Mouse (Mus musculus): ENCODE measurements around the gene Lgi1.

The Lgi1 gene

GRCm38 (mm10) chr19:38327002-38327401 is 62.7 kb downstream of the Lgi1 start:
- no peak for DNase-seq (ENCODE audit: low read depth)

GRCm38 (mm10) chr19:38328010-38328409 is 63.7 kb downstream of the Lgi1 start:
- no peak for DNase-seq (ENCODE audit: low read depth)

GRCm38 (mm10) chr19:38329257-38329656 is 64.9 kb downstream of the Lgi1 start:
- DNase-seq (ENCODE audit: low read depth): no peak

- DNase-seq (ENCODE audit: low read depth): no peak
Measured at GRCm38 (mm10) chr19:38331072-38331471, 66.7 kb downstream of the Lgi1 start.

GRCm38 (mm10) chr19:38332245-38332644 is 67.9 kb downstream of the Lgi1 start:
- no peak for DNase-seq (ENCODE audit: low read depth)

GRCm38 (mm10) chr19:38332820-38333219 is 68.5 kb downstream of the Lgi1 start:
- no peak for DNase-seq (ENCODE audit: low read depth)

- DNase-seq (ENCODE audit: low read depth): no peak
Measured at GRCm38 (mm10) chr19:38336553-38336952, 72.2 kb downstream of the Lgi1 start.

GRCm38 (mm10) chr19:38337332-38337731 is 73.0 kb downstream of the Lgi1 start:
- DNase-seq (ENCODE audit: low read depth): no peak

- DNase-seq (ENCODE audit: low read depth): no peak
Measured at GRCm38 (mm10) chr19:38339734-38340133, 75.4 kb downstream of the Lgi1 start.

- DNase-seq (ENCODE audit: low read depth): no peak
Measured at GRCm38 (mm10) chr19:38343246-38343645, 78.9 kb downstream of the Lgi1 start.

- DNase-seq (ENCODE audit: low read depth): no peak
Measured at GRCm38 (mm10) chr19:38348271-38349012, 84.1 kb downstream of the Lgi1 start.

- no peak for DNase-seq (ENCODE audit: low read depth)
Measured at GRCm38 (mm10) chr19:38349013-38349341, 84.6 kb downstream of the Lgi1 start.

GRCm38 (mm10) chr19:38351202-38351601 is 86.9 kb downstream of the Lgi1 start:
- no peak for DNase-seq (ENCODE audit: low read depth)

- no peak for DNase-seq (ENCODE audit: low read depth)
Measured at GRCm38 (mm10) chr19:38351728-38352127, 87.4 kb downstream of the Lgi1 start.

- DNase-seq (ENCODE audit: low read depth): peak; percentile 45
Measured at GRCm38 (mm10) chr19:38352495-38353130, 88.3 kb downstream of the Lgi1 start.

GRCm38 (mm10) chr19:38354279-38354678 is 89.9 kb downstream of the Lgi1 start:
- DNase-seq (ENCODE audit: low read depth): no peak

GRCm38 (mm10) chr19:38354819-38355360 is 90.6 kb downstream of the Lgi1 start:
- DNase-seq (ENCODE audit: low read depth): no peak

GRCm38 (mm10) chr19:38356211-38356828 is 92.0 kb downstream of the Lgi1 start:
- no peak for DNase-seq (ENCODE audit: low read depth)

GRCm38 (mm10) chr19:38357956-38358623 is 93.8 kb downstream of the Lgi1 start:
- no peak for DNase-seq (ENCODE audit: low read depth)

- no peak for DNase-seq (ENCODE audit: low read depth)
Measured at GRCm38 (mm10) chr19:38359287-38359686, 95.0 kb downstream of the Lgi1 start.

All from c-Kit-positive CD71-negative TER-119-negative erythroid progenitor cells, embryonic 14.5 days (primary cell).